Mouse (Mus musculus) kidney, adult 2 months (tissue): ENCODE measurements around the gene Ddx54. TPM values are rescaled to one million over a fixed set of nuclear protein-coding genes. Genes with fewer than 3 reads are reported as not detected.
A peak's percentile ranks its signal among the peaks of the same experiment; 100 is the strongest.

Experiments
- DNase-seq: peaks from one replicate; pipeline ENCODE4 v3.0.0; 2021
- H3K27ac ChIP-seq: fragments of 200-500 bp; 2 replicates; pipeline ENCODE4 v1.5.1; 2012; ENCODE audit warnings: low read depth, low read length, control low read depth, inconsistent platforms; ENCODE audit not compliant: insufficient read depth
- H3K27me3 ChIP-seq: fragments of 200-500 bp; replicated peaks from 2 replicates; pipeline ENCODE4 v1.6.1; 2012; ENCODE audit warnings: mild to moderate bottlenecking, moderate library complexity, low read length, inconsistent platforms; ENCODE audit not compliant: control insufficient read depth, insufficient read depth
- H3K36me3 ChIP-seq: fragments of 200-500 bp; 2 replicates; pipeline ENCODE4 v1.6.1; 2012; ENCODE audit warnings: mild to moderate bottlenecking, moderate library complexity, low read length, inconsistent platforms; ENCODE audit not compliant: control insufficient read depth, insufficient read depth
- H3K4me1 ChIP-seq: fragments of 200-500 bp; 2 replicates; pipeline ENCODE4 v1.6.1; 2011; ENCODE audit warnings: low read length; ENCODE audit not compliant: control insufficient read depth, insufficient read depth
- H3K4me3 ChIP-seq: fragments of 200-500 bp; 2 replicates; pipeline ENCODE4 v1.5.1; 2011; ENCODE audit warnings: mild to moderate bottlenecking, low read depth, low read length, control low read depth; ENCODE audit not compliant: insufficient read depth
- CTCF ChIP-seq: fragments of 200-500 bp; conservative IDR thresholded peaks from 2 replicates; pipeline ENCODE4 v1.5.1; 2011; ENCODE audit warnings: low read depth, mild to moderate bottlenecking, control low read depth, low read length, moderate library complexity, mixed read lengths; ENCODE audit not compliant: insufficient read depth, insufficient read length
- POLR2A ChIP-seq: fragments of 200-500 bp; IDR thresholded peaks from one replicate; pipeline ENCODE4 v1.6.1; 2011; ENCODE audit warnings: low read depth, low read length, control low read depth
- WGBS: fragments of 180-500 bp; shearing (Covaris S2); methylation state at CpG from one replicate; pipeline ENCODE4 v1.1.7; 2018; 5-methylcytosine and 5-hydroxymethylcytosine counted together
- polyA plus RNA-seq: library from polyadenylated mRNA; depleted of rRNA; stranded (reverse); fragments of >200 nt; gene quantifications from 2 replicates; pipeline ENCODE4 v1.2.3, GENCODE M21; 2012

The Ddx54 gene
- polyA plus RNA-seq, 1 experiment: 29.3 TPM

- DNase-seq: no peak
- Histone ChIP-seq H3K27me3 (no peaks in the 10 kb centered on the region), H3K27ac (peak overlapping the region; percentile 41; the same call in 1 of the 2 replicates), H3K4me3 (no peak overlapping the region), H3K4me1 (0 out of 2 replicates have a peak, but pooled peaks cover 3% of the 10 kb centered on the region), H3K36me3 (peaks cover 2% of the 10 kb centered on the region)
- WGBS: 81% methylated on average over 10 of the region's 10 CpGs
- TF ChIP-seq POLR2A (no peak), CTCF (no peak)
Measured at GRCm38 (mm10) chr5:120621846-120622197, 9.3 kb downstream of the Ddx54 start.

- Histone ChIP-seq H3K27me3 (no peaks in the 10 kb centered on the region), H3K36me3 (peaks cover 2% of the 10 kb centered on the region), H3K27ac (peak overlapping the region; percentile 41; the same call in 1 of the 2 replicates), H3K4me3 (no peak overlapping the region), H3K4me1 (0 out of 2 replicates have a peak, but pooled peaks cover 3% of the 10 kb centered on the region)
- WGBS: 57% methylated on average over 5 of the region's 5 CpGs
- TF ChIP-seq POLR2A (no peak), CTCF (no peak)
- peak; percentile 58 for DNase-seq
Measured at GRCm38 (mm10) chr5:120622198-120622851, 9.8 kb downstream of the Ddx54 start.

- Histone ChIP-seq H3K4me3 (no peak overlapping the region), H3K27ac (no peak overlapping the region), H3K27me3 (no peaks in the 10 kb centered on the region), H3K36me3 (peaks cover 2% of the 10 kb centered on the region), H3K4me1 (0 out of 2 replicates have a peak, but pooled peaks cover 3% of the 10 kb centered on the region)
- WGBS: 87% methylated on average over 10 of the region's 10 CpGs
- DNase-seq: no peak
- no peak for TF ChIP-seq CTCF
- TF ChIP-seq POLR2A: no peak
Measured at GRCm38 (mm10) chr5:120624427-120624826, 11.9 kb downstream of the Ddx54 start.

GRCm38 (mm10) chr5:120626399-120626798, 13.9 kb downstream of the Ddx54 start:
- H3K27ac ChIP-seq: no peak overlapping the region
- no peaks in the 10 kb centered on the region for H3K27me3 ChIP-seq
- WGBS: 70% methylated on average over 18 of the region's 19 CpGs
- H3K36me3 ChIP-seq: peaks cover 2% of the 10 kb centered on the region; the same call in 1 of the 2 replicates
- H3K4me3 ChIP-seq: no peak overlapping the region
- no peak for DNase-seq
- 0 out of 2 replicates have a peak, but pooled peaks cover 3% of the 10 kb centered on the region for H3K4me1 ChIP-seq
- TF ChIP-seq POLR2A: no peak
- TF ChIP-seq CTCF: no peak

- no peaks in the 10 kb centered on the region for H3K4me1 ChIP-seq
- no peak overlapping the region for H3K4me3 ChIP-seq
- H3K27ac ChIP-seq: no peak overlapping the region
- peaks cover 2% of the 10 kb centered on the region; the same call in 1 of the 2 replicates for H3K36me3 ChIP-seq
- 91% methylated on average over 15 of the region's 15 CpGs for WGBS
- TF ChIP-seq CTCF (no peak), POLR2A (no peak)
- no peaks in the 10 kb centered on the region for H3K27me3 ChIP-seq
- DNase-seq: no peak
Measured at GRCm38 (mm10) chr5:120627515-120628300, 15.2 kb downstream of the Ddx54 start.

GRCm38 (mm10) chr5:120628624-120629023, 16.1 kb downstream of the Ddx54 start:
- Histone ChIP-seq H3K4me3 (no peak overlapping the region), H3K36me3 (peaks cover 2% of the 10 kb centered on the region; the same call in 1 of the 2 replicates), H3K27me3 (no peaks in the 10 kb centered on the region), H3K27ac (no peak overlapping the region), H3K4me1 (no peaks in the 10 kb centered on the region)
- WGBS: 43% methylated on average over 7 of the region's 7 CpGs
- no peak for DNase-seq
- 0 out of 2 replicates have a peak, but pooled peaks have one; percentile 0 for TF ChIP-seq CTCF
- no peak for TF ChIP-seq POLR2A

GRCm38 (mm10) chr5:120631128-120631527, 18.6 kb downstream of the Ddx54 start:
- DNase-seq: no peak
- no peak for TF ChIP-seq CTCF
- Histone ChIP-seq H3K27me3 (no peaks in the 10 kb centered on the region), H3K4me3 (no peak overlapping the region), H3K4me1 (no peaks in the 10 kb centered on the region), H3K36me3 (no peaks in the 10 kb centered on the region), H3K27ac (no peak overlapping the region)
- WGBS: 11% methylated on average over 29 of the region's 29 CpGs
